Mouse (Mus musculus) embryonic fibroblast, embryonic 13.5 days (primary cell): ENCODE data around the gene March6. TPM values are rescaled to one million over a fixed set of nuclear protein-coding genes. Genes with fewer than 3 reads are reported as not detected.

ENCODE experiments used
- H3K27ac ChIP-seq: 2 replicates; pipeline ENCODE4 v1.5.1; 2012; ENCODE audit warnings: low read length, control low read depth, inconsistent platforms; ENCODE audit not compliant: insufficient read depth
- H3K4me1 ChIP-seq: 2 replicates; pipeline ENCODE4 v1.6.1; 2011; ENCODE audit warnings: low read length; ENCODE audit not compliant: control insufficient read depth, insufficient read depth
- H3K4me3 ChIP-seq: 2 replicates; pipeline ENCODE4 v1.5.1; 2011; ENCODE audit warnings: mild to moderate bottlenecking, control low read depth, low read length; ENCODE audit not compliant: insufficient read depth
- CTCF ChIP-seq: IDR thresholded peaks from 2 replicates; pipeline ENCODE4 v1.5.1; 2011; ENCODE audit warnings: mild to moderate bottlenecking, control low read depth, low read length, moderate library complexity, borderline replicate concordance; ENCODE audit not compliant: insufficient read depth
- POLR2A ChIP-seq: IDR thresholded peaks from 2 replicates; pipeline ENCODE4 v1.6.1; 2011; ENCODE audit warnings: low read depth, mild to moderate bottlenecking, control low read depth, low read length, moderate library complexity
- polyA plus RNA-seq: library from polyadenylated mRNA; stranded (reverse); fragments of >200 nt; gene quantifications from 2 replicates; pipeline ENCODE4 v1.2.4, GENCODE M21; 2011; ENCODE audit warnings: low read depth; ENCODE audit not compliant: missing spikeins, insufficient read length

The March6 gene
- polyA plus RNA-seq, 1 experiment, result 42.7 TPM

- H3K4me3 ChIP-seq, result no peak overlapping the region
- peaks cover 4% of the 10 kb centered on the region; the same call in 1 of the 2 replicates for H3K4me1 ChIP-seq
- no peak overlapping the region for H3K27ac ChIP-seq
- no peak for TF ChIP-seq POLR2A
- TF ChIP-seq CTCF, result no peak
These were observed 12.4 kb upstream of the March6 start for GRCm38 (mm10) chr15:31543246-31543645.

DNA sequence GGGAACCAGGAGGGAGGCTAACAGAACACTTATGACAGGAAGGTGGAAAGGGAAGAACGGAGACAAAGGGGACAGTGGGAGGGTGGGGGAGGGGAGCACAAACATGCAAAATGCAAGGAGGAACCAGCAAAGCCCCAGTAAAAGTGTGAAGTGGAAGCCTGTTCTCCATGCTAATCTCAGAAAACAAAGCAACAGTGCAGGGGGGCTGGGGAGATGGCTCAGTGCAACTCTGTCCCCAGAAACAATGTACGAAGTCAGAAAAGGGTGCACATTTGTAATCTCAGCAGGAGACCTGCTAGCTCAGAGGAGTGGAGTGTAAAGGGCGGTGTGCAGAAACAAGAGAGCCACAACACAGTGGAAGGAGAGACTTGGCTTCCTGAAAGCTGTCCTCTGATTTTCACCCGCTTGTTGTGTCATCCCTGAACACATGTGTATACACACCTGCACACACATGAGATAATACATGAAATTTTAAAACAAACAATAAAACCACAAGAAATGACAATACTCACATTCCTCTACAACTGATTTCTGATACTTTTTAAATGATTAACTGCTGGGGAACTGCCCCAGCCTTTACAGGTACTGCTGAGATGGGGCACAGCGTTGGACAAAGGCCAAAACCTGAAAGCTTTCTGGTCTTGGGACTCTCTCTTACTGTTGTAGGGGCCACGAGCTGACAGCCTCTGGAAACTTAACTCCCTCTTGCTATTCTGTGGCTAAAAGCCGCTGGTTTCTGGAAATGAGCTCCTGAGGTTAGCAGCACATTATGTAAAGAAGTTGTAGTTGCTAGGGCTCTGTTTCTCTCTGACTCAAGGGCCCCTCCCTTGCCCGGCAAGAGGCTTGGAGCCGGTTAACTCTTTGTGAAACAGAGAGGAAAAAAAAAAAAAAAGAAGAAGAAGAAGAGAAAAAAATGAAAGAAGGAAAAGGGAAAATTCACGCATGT is 11.4 kb upstream of the March6 start:
- H3K4me1 ChIP-seq, result peaks cover 4% of the 10 kb centered on the region; the same call in 1 of the 2 replicates
- H3K27ac ChIP-seq, result no peak overlapping the region
- H3K4me3 ChIP-seq, result no peak overlapping the region
- TF ChIP-seq CTCF, result no peak
- no peak for TF ChIP-seq POLR2A

GRCm38 (mm10) chr15:31540513-31540802 is 9.6 kb upstream of the March6 start:
- H3K4me1 ChIP-seq, result peaks cover 2% of the 10 kb centered on the region; the same call in 1 of the 2 replicates
- TF ChIP-seq CTCF, result no peak
- no peak for TF ChIP-seq POLR2A
- H3K27ac ChIP-seq, result no peak overlapping the region
- H3K4me3 ChIP-seq, result no peak overlapping the region

DNA sequence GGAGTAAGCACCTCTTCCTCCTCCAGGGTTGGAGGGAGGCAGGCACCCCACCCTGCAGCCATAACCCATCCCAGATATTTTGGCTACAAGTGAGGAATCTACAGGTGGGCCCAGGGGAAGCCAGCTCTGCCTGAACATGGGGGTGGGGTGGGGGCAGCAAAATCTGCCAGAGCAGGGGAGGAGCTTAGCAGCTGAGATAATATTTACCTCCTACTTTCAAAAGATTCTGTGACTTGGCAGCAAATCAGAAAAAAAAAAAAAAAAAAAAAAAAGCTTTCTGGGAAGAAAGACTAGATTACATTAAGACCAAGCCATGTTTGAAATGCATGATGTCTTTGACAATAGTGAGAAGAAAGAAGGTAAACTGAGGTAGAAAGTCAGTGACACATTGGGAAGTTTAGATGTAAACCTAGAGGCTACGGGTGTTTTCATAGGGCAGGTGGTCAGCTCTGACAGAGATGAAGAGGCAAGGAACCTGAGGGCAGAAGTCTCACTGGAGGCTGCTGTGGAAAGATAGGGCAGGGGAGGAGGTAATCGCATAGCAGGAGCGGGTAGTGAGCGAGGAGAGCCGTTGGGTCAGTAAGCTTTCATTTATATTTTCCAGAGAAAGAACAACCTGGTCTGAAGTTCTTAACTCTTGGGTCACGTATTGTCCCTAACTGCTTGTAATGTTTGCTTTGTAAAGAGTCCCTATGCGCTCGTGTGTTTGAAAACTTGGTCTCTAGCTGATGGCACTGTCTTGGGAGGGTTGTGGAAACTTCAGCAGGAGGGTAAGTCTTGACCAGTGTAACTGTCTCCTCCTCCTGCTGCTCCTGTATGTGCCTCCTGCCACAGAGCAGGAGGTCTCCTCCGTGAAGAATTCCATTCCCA is 9.0 kb upstream of the March6 start:
- TF ChIP-seq POLR2A, result no peak
- TF ChIP-seq CTCF, result no peak
- peaks cover 2% of the 10 kb centered on the region; the same call in 1 of the 2 replicates for H3K4me1 ChIP-seq
- H3K4me3 ChIP-seq, result no peak overlapping the region
- no peak overlapping the region for H3K27ac ChIP-seq

GRCm38 (mm10) chr15:31538346-31538745 is 7.5 kb upstream of the March6 start:
- H3K4me3 ChIP-seq, result no peak overlapping the region
- H3K4me1 ChIP-seq, result peaks cover 2% of the 10 kb centered on the region; the same call in 1 of the 2 replicates
- TF ChIP-seq POLR2A, result no peak
- no peak for TF ChIP-seq CTCF
- H3K27ac ChIP-seq, result no peak overlapping the region

GRCm38 (mm10) chr15:31537706-31538105 is 6.9 kb upstream of the March6 start:
- Histone ChIP-seq H3K4me1 (peaks cover 2% of the 10 kb centered on the region; the same call in 1 of the 2 replicates), H3K4me3 (no peak overlapping the region), H3K27ac (no peak overlapping the region)
- TF ChIP-seq CTCF, result no peak
- TF ChIP-seq POLR2A, result no peak

DNA sequence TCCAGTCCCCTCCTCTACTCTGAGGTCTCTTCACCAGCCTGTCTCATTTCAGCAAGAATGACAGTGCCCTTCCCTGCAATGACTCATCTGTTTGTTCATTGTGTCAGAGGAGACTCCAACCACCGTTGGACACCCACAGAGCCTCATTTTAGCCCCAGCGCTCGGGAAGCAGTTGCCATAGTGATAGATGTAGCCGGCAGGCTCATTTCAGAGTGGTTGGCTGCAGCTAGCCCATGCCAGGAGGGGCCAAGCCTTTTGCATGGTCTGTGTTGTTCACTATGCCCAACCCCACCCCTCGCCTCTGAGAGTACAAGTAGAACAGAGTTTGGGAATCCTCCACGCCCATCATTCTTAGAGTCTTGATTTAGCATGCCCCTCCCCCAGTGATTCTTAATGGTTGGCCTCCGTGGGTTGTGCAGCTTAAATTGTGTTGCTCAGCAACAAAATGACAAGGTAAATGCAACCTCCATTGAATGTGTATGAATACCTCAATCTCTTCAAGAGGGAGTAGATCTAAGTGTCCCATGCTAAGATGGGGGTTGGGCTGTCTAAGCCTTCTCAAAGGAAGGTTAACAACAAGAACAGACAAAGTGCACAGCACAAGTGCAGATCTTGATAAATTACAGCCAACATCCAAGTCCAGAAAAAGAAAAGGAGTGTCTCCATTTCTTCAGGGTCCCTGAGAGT is 5.3 kb upstream of the March6 start:
- TF ChIP-seq POLR2A (no peak), CTCF (no peak)
- H3K4me1 ChIP-seq, result no peaks in the 10 kb centered on the region
- no peak overlapping the region for H3K27ac ChIP-seq
- no peak overlapping the region for H3K4me3 ChIP-seq

DNA sequence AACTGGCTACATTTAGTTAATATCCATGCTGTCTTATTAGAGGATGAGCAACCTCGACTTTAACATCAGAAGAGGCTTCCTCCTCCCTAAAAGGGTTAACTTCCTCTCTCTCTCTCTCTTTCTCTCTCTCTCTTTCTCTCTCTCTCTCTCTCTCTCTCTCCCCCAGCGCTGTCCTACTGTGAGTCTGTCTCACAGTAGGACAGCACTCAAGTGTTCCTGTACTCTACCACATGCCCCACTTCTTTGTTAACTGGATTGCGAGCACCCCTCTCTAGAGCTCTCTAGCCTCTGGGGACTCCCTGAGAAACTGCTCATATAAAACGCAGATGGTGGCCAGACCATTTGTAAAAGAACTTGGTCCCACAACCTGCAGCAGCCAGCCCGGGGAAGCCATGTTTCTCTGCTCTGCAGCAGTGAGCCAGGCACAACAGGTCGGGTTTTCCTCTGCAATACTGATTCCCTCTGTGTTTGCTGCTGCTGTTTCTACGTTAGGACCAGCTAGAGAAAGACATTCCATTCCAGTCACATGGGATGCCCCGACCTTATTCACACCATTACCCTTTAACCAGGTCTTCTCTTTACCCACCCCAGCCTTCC is 4.5 kb upstream of the March6 start:
- no peak for TF ChIP-seq POLR2A
- no peak for TF ChIP-seq CTCF
- no peaks in the 10 kb centered on the region for H3K4me1 ChIP-seq
- H3K4me3 ChIP-seq, result no peak overlapping the region
- no peak overlapping the region for H3K27ac ChIP-seq
